Mouse (Mus musculus) forebrain, embryonic 14.5 days (tissue): Measurements from ENCODE around the gene Sorcs1. TPM values are rescaled to one million over a fixed set of nuclear protein-coding genes. Genes with fewer than 3 reads are reported as not detected.
A peak's percentile ranks its signal among the peaks of the same experiment; 100 is the strongest.

Experiments
- ATAC-seq: fragments of 200-750 bp; cut with Nextera tagmentation; 2 replicates; pipeline ENCODE4 v1.8.0; 2017; ENCODE audit warnings: mild to moderate bottlenecking, moderate library complexity
- DNase-seq: peaks from one replicate; pipeline ENCODE4 v3.0.0-alpha.2; 2015; ENCODE audit warnings: low spot score
- H3K27ac ChIP-seq: fragments of 300-500 bp; sonication (generic); 2 replicates; pipeline ENCODE4 v1.5.1; 2014; ENCODE audit warnings: low read depth, mild to moderate bottlenecking, control low read depth, low read length, moderate library complexity
- H3K27me3 ChIP-seq: fragments of 300-500 bp; sonication (generic); replicated peaks from 2 replicates; pipeline ENCODE4 v1.6.1; 2014; ENCODE audit warnings: low read length, control low read depth, mixed read lengths; ENCODE audit not compliant: control insufficient read depth, insufficient read depth
- H3K36me3 ChIP-seq: fragments of 300-500 bp; sonication (generic); 2 replicates; pipeline ENCODE4 v1.6.1; 2014; ENCODE audit warnings: low read length, control low read depth; ENCODE audit not compliant: control insufficient read depth, insufficient read depth
- H3K4me1 ChIP-seq: fragments of 300-500 bp; sonication (generic); 2 replicates; pipeline ENCODE4 v1.6.1; 2014; ENCODE audit warnings: antibody characterized with exemption, low read length, control low read depth; ENCODE audit not compliant: control insufficient read depth, insufficient read depth
- H3K4me2 ChIP-seq: fragments of 300-500 bp; sonication (generic); 2 replicates; pipeline ENCODE4 v1.6.1; 2014; ENCODE audit warnings: mild to moderate bottlenecking, control low read depth, low read length
- H3K4me3 ChIP-seq: fragments of 300-500 bp; sonication (generic); 2 replicates; pipeline ENCODE4 v1.5.1; 2014; ENCODE audit warnings: low read depth, low read length, control low read depth
- H3K9ac ChIP-seq: fragments of 300-500 bp; sonication (generic); 2 replicates; pipeline ENCODE4 v1.6.1; 2014; ENCODE audit warnings: mild to moderate bottlenecking, low read length, control low read depth, moderate library complexity
- H3K9me3 ChIP-seq: fragments of 300-500 bp; sonication (generic); replicated peaks from 2 replicates; pipeline ENCODE4 v1.6.1; 2016; ENCODE audit warnings: low read length, control low read depth, mixed read lengths; ENCODE audit not compliant: control insufficient read depth
- WGBS: fragments of 180-500 bp; shearing (Covaris S2); extraction: QIAGEN DNeasy Blood & Tissue Kit; methylation state at CpG from one replicate; pipeline ENCODE4 v1.1.7; 2014; 5-methylcytosine and 5-hydroxymethylcytosine counted together
- polyA plus RNA-seq: library from polyadenylated mRNA; unstranded; fragments of >200 nt; fragmentation: Nextera tagmentation; extraction: Ambion mirVana; gene quantifications from 2 replicates; pipeline ENCODE4 v1.2.1, GENCODE M21; 2014

The Sorcs1 gene
- polyA plus RNA-seq, 1 experiment from 2014 or later, result 5.7 TPM

DNA sequence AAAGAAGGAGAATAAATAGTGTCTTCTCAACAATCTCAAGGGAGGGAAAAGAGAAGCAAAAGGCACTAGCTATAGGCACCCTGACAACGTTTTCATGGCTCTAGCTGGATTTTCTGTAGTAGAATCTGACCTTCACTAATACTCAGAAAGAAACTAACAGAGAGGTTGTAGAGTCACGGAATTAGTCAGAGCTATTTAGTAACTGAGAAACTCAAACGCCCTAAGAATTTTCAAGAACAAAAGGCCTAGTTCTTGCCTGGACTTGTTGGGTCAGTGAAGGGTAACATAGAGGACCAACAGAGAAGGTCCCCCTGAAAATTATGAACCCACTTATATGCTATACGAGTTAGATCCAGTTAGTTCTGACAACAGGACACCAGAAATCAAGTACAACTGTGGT, 81.1 kb downstream of the Sorcs1 start:
- Histone ChIP-seq H3K4me2 (no peak overlapping the region), H3K4me3 (no peak overlapping the region), H3K9ac (no peak overlapping the region), H3K27me3 (no peaks in the 10 kb centered on the region), H3K4me1 (no peaks in the 10 kb centered on the region), H3K9me3 (no peaks in the 10 kb centered on the region), H3K27ac (no peak overlapping the region), H3K36me3 (no peaks in the 10 kb centered on the region)
- 85% methylated on average over 4 of the region's 4 CpGs for WGBS
- ATAC-seq (no peak), DNase-seq (no peak)

DNA sequence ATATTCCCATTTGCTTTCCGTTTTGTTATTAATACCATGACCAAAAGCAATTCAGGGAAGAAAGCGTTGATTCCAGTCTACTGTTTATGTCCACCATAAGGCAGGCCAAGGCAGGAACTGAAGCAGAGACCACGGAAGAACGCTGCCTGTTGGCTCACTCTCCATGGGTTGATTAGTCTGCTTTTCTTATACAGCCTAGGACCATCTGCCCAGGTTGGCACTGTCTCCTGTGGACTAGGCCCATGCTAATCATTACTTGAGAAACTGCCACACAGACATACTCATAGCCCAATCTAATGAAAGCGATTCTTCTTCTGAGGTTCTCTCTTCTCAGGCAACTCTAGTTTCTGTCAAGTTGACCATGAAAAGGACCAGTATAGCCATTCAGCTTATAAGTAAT, 92.3 kb downstream of the Sorcs1 start:
- H3K27ac ChIP-seq, result no peak overlapping the region
- WGBS, result 78% methylated on average over 5 of the region's 5 CpGs
- H3K4me2 ChIP-seq, result no peak overlapping the region
- H3K9ac ChIP-seq, result no peak overlapping the region
- DNase-seq (peak; percentile 34), ATAC-seq (no peak)
- H3K4me1 ChIP-seq, result no peaks in the 10 kb centered on the region
- no peak overlapping the region for H3K4me3 ChIP-seq
- H3K9me3 ChIP-seq, result no peaks in the 10 kb centered on the region
- H3K36me3 ChIP-seq, result no peaks in the 10 kb centered on the region
- H3K27me3 ChIP-seq, result no peaks in the 10 kb centered on the region

DNA sequence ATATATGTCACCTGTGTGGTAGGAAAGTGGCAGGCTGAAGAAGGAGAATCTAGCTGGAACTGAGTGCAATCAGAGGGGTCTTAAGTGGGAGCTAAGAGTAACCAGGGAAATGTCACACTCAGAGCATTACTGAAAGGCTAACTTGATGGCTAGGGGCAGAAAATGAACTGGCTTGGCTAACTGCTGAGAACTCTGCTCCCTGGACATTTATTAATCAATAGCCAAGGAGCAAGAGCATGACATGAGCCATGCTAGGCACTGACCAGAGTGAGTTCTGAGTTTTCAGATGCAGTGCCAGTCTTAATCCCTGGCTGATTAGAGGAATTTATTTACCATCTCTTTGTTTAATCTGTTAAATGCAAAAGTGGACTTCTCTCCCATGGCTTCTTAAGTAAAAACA, 95.5 kb downstream of the Sorcs1 start:
- no peak for ATAC-seq
- Histone ChIP-seq H3K9ac (no peak overlapping the region), H3K4me3 (no peak overlapping the region), H3K36me3 (no peaks in the 10 kb centered on the region), H3K27me3 (no peaks in the 10 kb centered on the region), H3K4me1 (no peaks in the 10 kb centered on the region), H3K9me3 (no peaks in the 10 kb centered on the region), H3K4me2 (no peak overlapping the region), H3K27ac (no peak overlapping the region)
- DNase-seq, result no peak

DNA sequence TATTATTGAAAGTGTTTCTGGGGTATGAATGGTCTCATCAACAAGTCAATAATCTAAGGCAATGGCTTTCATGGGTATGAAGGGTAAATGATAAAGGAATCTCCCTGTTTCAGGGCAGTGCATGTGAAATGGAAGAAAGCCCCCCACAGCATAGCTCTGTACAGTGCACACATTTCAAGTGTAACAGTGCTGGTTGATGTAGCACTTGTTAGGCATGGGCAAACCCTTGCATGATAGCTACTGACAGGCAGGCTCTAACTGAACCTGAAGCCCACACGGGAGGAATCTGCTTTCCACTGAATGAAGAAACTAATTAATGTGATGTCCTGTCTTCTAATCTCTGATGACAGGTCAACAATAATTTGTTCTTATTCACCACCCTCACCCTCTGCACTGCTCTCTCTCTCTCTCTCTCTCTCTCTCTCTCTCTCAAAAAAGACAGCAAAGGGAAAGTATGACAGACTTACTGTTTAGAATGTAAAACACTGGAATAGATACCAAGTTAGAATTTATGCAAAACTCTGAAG, 108.7 kb downstream of the Sorcs1 start:
- ATAC-seq, result no peak
- DNase-seq, result no peak
- Histone ChIP-seq H3K4me1 (no peaks in the 10 kb centered on the region), H3K36me3 (no peaks in the 10 kb centered on the region), H3K27ac (no peak overlapping the region), H3K4me2 (no peak overlapping the region), H3K9me3 (no peaks in the 10 kb centered on the region), H3K4me3 (no peak overlapping the region), H3K27me3 (no peaks in the 10 kb centered on the region), H3K9ac (no peak overlapping the region)
- WGBS, result 56% methylated on average over 1 of the region's 1 CpGs

DNA sequence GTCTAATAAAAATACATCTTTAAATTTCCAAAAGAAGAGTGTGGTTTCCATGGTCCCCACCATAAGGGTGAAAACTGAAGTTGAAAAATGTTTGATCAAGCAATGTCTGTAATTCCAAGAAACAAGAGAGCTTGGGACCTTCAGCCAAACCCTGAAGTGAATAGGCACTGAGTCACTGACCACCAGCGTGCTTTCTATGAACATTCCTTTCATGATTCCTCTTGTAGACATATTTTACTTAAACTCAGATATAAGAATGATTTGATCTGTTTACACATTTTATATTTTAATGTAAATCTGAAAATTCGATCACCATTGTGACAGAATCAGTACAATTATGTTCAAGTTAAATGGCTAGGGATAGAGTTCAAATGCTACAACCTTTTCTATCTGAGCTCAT, 112.1 kb downstream of the Sorcs1 start:
- no peak overlapping the region for H3K4me2 ChIP-seq
- no peaks in the 10 kb centered on the region for H3K36me3 ChIP-seq
- no peaks in the 10 kb centered on the region for H3K9me3 ChIP-seq
- no peaks in the 10 kb centered on the region for H3K4me1 ChIP-seq
- no peak overlapping the region for H3K9ac ChIP-seq
- H3K27ac ChIP-seq, result no peak overlapping the region
- DNase-seq (no peak), ATAC-seq (no peak)
- no peaks in the 10 kb centered on the region for H3K27me3 ChIP-seq
- 91% methylated on average over 2 of the region's 2 CpGs for WGBS
- no peak overlapping the region for H3K4me3 ChIP-seq

DNA sequence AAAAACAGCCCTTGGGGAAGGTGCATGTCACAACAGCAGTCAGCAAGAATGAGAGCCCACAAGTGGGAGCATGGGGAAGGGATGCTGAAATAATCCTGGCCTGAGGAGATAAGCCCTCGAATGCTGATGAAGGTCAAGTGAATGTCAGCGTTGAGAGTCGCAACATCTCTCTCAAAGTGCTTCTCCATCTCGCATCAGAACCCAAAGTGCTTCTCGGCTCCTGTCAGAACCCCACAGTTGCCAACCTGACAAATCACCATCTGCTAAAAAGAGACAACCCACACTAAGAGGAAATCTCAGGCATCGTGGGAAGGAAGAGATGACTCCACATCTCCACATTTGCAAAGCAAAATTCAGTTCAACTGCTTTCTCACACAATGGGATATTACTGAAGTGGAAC, 119.7 kb downstream of the Sorcs1 start:
- H3K27me3 ChIP-seq, result no peaks in the 10 kb centered on the region
- WGBS, result 19% methylated on average over 6 of the region's 6 CpGs
- no peak for DNase-seq
- no peaks in the 10 kb centered on the region for H3K9me3 ChIP-seq
- H3K27ac ChIP-seq, result no peak overlapping the region
- no peaks in the 10 kb centered on the region for H3K36me3 ChIP-seq
- no peak for ATAC-seq
- H3K9ac ChIP-seq, result no peak overlapping the region
- peaks cover 4% of the 10 kb centered on the region; the same call in 1 of the 2 replicates for H3K4me1 ChIP-seq
- no peak overlapping the region for H3K4me3 ChIP-seq
- H3K4me2 ChIP-seq, result no peak overlapping the region

DNA sequence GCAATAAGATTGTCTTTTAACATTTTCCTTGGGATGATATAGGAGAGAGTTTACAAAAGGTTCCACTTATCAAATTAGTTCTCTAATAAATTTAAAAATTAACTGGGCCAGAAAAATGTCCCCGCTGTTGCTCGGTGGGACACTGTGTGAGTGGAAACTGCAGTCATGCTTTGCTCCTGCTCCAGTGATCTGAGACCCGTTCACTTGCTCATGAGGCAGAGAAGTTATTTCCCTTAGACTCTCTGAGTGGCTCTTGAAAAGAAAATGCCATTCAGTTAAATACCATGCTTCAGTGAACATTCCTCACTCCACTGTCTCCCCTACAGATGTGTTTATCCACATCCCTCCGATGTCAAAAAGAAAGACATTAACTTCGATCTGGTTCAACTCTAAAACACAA, 144.4 kb downstream of the Sorcs1 start:
- no peaks in the 10 kb centered on the region for H3K4me1 ChIP-seq
- no peak overlapping the region for H3K9ac ChIP-seq
- 36% methylated on average over 5 of the region's 5 CpGs for WGBS
- no peaks in the 10 kb centered on the region for H3K9me3 ChIP-seq
- no peaks in the 10 kb centered on the region for H3K27me3 ChIP-seq
- H3K36me3 ChIP-seq, result no peaks in the 10 kb centered on the region
- DNase-seq (no peak), ATAC-seq (no peak)
- H3K4me3 ChIP-seq, result no peak overlapping the region
- H3K4me2 ChIP-seq, result no peak overlapping the region
- H3K27ac ChIP-seq, result no peak overlapping the region

DNA sequence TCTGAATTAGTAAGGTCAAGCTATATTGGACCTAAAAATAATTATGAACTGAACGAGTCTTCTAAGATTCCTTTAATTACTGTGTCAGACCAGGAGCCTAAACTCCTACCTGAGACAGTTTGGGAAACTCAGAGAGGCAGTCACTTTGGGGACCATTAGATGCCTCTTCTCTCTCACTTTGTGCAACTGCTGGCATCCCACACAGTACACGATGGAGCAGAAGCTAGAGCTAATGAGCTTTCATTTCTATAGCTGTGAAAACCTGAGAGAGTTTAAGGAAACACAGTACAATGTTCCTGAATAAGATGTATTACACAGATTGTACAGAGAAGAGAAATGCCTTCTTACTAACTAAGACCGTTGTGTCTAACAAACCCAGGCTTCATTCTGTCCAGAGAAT, 150.6 kb downstream of the Sorcs1 start:
- H3K4me2 ChIP-seq, result no peak overlapping the region
- H3K27ac ChIP-seq, result no peak overlapping the region
- no peak overlapping the region for H3K9ac ChIP-seq
- WGBS, result 76% methylated on average over 3 of the region's 3 CpGs
- H3K4me3 ChIP-seq, result no peak overlapping the region
- no peaks in the 10 kb centered on the region for H3K36me3 ChIP-seq
- no peak for ATAC-seq
- H3K27me3 ChIP-seq, result no peaks in the 10 kb centered on the region
- H3K9me3 ChIP-seq, result no peaks in the 10 kb centered on the region
- DNase-seq, result no peak
- no peaks in the 10 kb centered on the region for H3K4me1 ChIP-seq

DNA sequence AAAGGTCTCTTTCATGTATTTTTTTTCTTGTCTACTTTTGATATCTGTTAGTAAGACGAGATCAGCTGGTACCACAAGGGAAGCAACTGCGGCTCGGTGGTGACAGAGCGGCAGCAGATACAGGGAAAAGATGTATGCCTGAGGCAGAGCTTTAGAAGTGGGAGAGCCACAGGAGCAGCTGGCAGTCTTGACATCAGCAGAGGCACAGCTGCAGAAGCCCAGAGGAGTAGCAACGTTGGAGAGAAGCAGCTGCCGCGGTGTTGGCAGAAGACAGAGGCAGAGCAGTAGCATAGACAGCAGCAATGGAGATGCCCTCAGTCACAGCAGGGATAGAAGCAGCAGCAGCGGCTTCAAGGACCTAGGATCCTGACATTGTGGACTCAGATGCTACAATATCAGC, 152.4 kb downstream of the Sorcs1 start:
- 88% methylated on average over 8 of the region's 8 CpGs for WGBS
- Histone ChIP-seq H3K36me3 (no peaks in the 10 kb centered on the region), H3K4me1 (no peaks in the 10 kb centered on the region), H3K4me3 (no peak overlapping the region), H3K9ac (no peak overlapping the region), H3K4me2 (no peak overlapping the region), H3K27me3 (no peaks in the 10 kb centered on the region), H3K27ac (no peak overlapping the region), H3K9me3 (no peaks in the 10 kb centered on the region)
- ATAC-seq (no peak), DNase-seq (no peak)
